Mouse (Mus musculus) erythroblast, adult 5-6 weeks (primary cell): Measurements from ENCODE around the gene Xylb. TPM values are rescaled to one million over a fixed set of nuclear protein-coding genes. Genes with fewer than 3 reads are reported as not detected.

ENCODE experiments used
- total RNA-seq, 2 experiments: library from RNA; stranded (forward) in 1 of 2; stranded (reverse) in 1 of 2; fragments of 150-400 nt in 1 of 2; fragments of 200-764, 138-1000 nt in 1 of 2; gene quantifications; 2 replicates each; pipeline versions ENCODE4 v1.2.3 to v1.2.4; 2015 to 2017; ENCODE audit warnings: low replicate concordance in 2 of 2

Xylb gene
- total RNA-seq, 2 experiments from 2014 or later = 0.19 TPM; not detected in 1

Other genes starting within 250 kb of the Xylb start
- gene Acaa1b, start 200.3 kb upstream of the Xylb start, total RNA-seq (2015; ENCODE audit: low replicate concordance) = not detected in 2 replicates
- gene Acaa1b, start 200.3 kb upstream of the Xylb start, total RNA-seq (2017; ENCODE audit: low replicate concordance) = 1.4 TPM in 1 of 2 replicates, not detected in the other
- not detected in 2 replicates for gene Gm47289, start 198.2 kb upstream of the Xylb start, total RNA-seq (2015; ENCODE audit: low replicate concordance)
- gene Gm47289, start 198.2 kb upstream of the Xylb start, total RNA-seq (2017; ENCODE audit: low replicate concordance) = not detected in 2 replicates
- gene Slc22a13, start 148.3 kb upstream of the Xylb start, total RNA-seq (2015; ENCODE audit: low replicate concordance) = not detected in 2 replicates
- not detected in 2 replicates for gene Slc22a13, start 148.3 kb upstream of the Xylb start, total RNA-seq (2017; ENCODE audit: low replicate concordance)
- gene Oxsr1, start 35.0 kb upstream of the Xylb start, total RNA-seq (2015; ENCODE audit: low replicate concordance) = 3.7 and 7.5 TPM in 2 replicates
- gene Oxsr1, start 35.0 kb upstream of the Xylb start, total RNA-seq (2017; ENCODE audit: low replicate concordance) = 11.0 and 17.0 TPM in 2 replicates
- 6.9 and 9.2 TPM in 2 replicates for gene Acaa1a, start 17.7 kb upstream of the Xylb start, total RNA-seq (2015; ENCODE audit: low replicate concordance)
- gene Acaa1a, start 17.7 kb upstream of the Xylb start, total RNA-seq (2017; ENCODE audit: low replicate concordance) = 4.1 and 8.1 TPM in 2 replicates
- gene Myd88, start 16.0 kb upstream of the Xylb start, total RNA-seq (2015; ENCODE audit: low replicate concordance) = 11.7 and 20.0 TPM in 2 replicates
- gene Myd88, start 16.0 kb upstream of the Xylb start, total RNA-seq (2017; ENCODE audit: low replicate concordance) = 5.1 and 8.5 TPM in 2 replicates
- gene Slc22a14, start 8.2 kb downstream of the Xylb start, total RNA-seq (2015; ENCODE audit: low replicate concordance) = not detected in 2 replicates
- gene Slc22a14, start 8.2 kb downstream of the Xylb start, total RNA-seq (2017; ENCODE audit: low replicate concordance) = not detected in 2 replicates
- gene Acvr2b, start 44.7 kb downstream of the Xylb start, total RNA-seq (2015; ENCODE audit: low replicate concordance) = not detected in 2 replicates
- 1.3 TPM in 1 of 2 replicates, not detected in the other for gene Acvr2b, start 44.7 kb downstream of the Xylb start, total RNA-seq (2017; ENCODE audit: low replicate concordance)
- gene Exog, start 87.6 kb downstream of the Xylb start, total RNA-seq (2015; ENCODE audit: low replicate concordance) = 1.5 TPM in 2 replicates
- 0.70 and 0.77 TPM in 2 replicates for gene Exog, start 87.6 kb downstream of the Xylb start, total RNA-seq (2017; ENCODE audit: low replicate concordance)
- gene Scn5a, start 221.6 kb downstream of the Xylb start, total RNA-seq (2015; ENCODE audit: low replicate concordance) = not detected in 2 replicates
- gene Scn5a, start 221.6 kb downstream of the Xylb start, total RNA-seq (2017; ENCODE audit: low replicate concordance) = not detected in 2 replicates